Mouse (Mus musculus) layer of hippocampus, adult 18-20 months (tissue): Measurements from ENCODE around the gene Ptcd1. TPM values are rescaled to one million over a fixed set of nuclear protein-coding genes. Genes with fewer than 3 reads are reported as not detected.
A peak's percentile ranks its signal among the peaks of the same experiment; 100 is the strongest.
"Not testable (repeated sequence)": the region's sequence is repeated elsewhere in the genome, so short reads cannot be mapped to it uniquely, and the experiment has no call there.

Source experiments
- DNase-seq, 2 experiments: peaks; one replicate each; pipeline ENCODE4 v3.0.0; 2022; ENCODE audit warnings: low spot score in 2 of 2
- long read RNA-seq: library from polyadenylated mRNA; stranded (forward); transcript quantifications from one replicate; pipeline ENCODE4 v2.0.0, GENCODE M21; 2021
- total RNA-seq, 2 experiments: library from RNA; stranded (reverse); gene quantifications; 2 replicates each; pipeline ENCODE4 v1.2.3; 2021

The Ptcd1 gene
- total RNA-seq, result 10 to 100 TPM; 25.2 to 28.5 TPM
- long read RNA-seq, transcript Ptcd1-201 (9 exons, 3,087 nt), result major isoform, 34 of 44 reads
- long read RNA-seq, partial matches to known transcripts, result 3 of 44 reads
- long read RNA-seq, other reads (novel, unspliced or antisense), result 7 of 44 reads

- peak; percentile 98 to 100 for DNase-seq
Measured at GRCm38 (mm10) chr5:145166536-145167305, at the start of gene Ptcd1, which contains the start of gene Cpsf4. Gene Ptcd1 (minus strand): TSS chr5:145167108. Gene Cpsf4 (plus strand): TSS chr5:145167213.

- DNase-seq, result no peak
Measured at GRCm38 (mm10) chr5:145214679-145215078, 47.8 kb upstream of the Ptcd1 start.

DNA sequence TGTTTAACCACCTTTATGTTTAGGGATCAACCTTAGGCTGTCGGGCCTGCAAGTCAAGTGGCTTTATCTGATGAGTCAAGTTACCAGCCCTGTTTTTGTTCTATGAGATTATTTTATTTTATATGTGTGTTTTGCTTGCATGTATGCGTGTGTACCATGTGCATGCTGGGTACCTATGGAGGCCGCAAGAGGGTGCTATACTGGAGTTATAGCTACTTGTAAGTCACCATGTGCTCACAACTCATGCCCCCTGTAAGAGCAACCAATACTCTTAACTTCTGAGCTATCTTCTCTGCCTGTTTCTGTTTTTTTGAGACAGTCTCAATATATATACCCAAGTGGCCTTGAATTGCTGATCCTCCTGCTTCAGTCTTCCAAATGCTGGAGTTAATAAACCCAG is 46.6 kb upstream of the Ptcd1 start:
- DNase-seq, result no peak

DNA sequence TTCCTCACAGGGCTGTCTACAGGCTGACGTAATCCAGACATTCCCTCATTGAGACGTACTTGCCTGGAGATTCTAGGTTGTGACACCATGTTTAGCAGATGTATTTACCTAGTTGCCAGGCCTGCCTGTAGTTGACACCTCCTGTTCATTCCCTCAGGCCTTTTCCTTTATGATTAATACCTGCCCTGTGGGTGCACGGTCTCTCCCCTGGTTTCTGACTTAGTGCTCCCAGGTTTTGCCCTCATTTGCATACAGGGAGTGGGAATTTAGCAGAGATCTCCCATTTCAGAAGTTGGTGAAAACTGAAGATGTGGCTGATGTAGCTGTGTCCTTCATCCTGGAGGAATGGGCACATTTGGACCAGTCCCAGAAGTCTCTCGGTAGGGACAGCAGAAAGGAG is 45.3 kb upstream of the Ptcd1 start:
- DNase-seq, result no peak

DNA sequence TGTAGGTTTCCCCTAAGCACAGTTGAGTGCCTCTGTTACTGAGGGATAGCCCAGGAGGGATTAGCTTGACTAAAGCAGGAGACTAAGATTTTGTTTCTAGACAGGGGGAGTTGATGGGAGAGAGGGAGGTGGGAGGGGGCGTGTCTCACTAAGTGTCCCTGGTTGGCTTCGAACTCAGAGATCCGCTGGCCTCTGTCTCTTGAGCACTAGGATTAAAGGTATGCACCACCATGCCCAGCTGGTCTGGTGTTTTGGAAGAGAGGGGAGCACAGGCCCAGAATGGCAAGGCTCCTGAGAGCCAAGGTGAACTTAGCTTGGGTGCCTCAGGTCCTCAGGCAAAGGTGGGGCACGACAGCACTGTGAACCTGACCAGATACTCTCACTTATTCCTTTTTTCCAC is 44.4 kb upstream of the Ptcd1 start:
- no peak for DNase-seq

GRCm38 (mm10) chr5:145208391-145208790 is 41.5 kb upstream of the Ptcd1 start:
- not testable (repeated sequence) for DNase-seq

GRCm38 (mm10) chr5:145207954-145208353 is 41.0 kb upstream of the Ptcd1 start:
- no peak for DNase-seq

DNA sequence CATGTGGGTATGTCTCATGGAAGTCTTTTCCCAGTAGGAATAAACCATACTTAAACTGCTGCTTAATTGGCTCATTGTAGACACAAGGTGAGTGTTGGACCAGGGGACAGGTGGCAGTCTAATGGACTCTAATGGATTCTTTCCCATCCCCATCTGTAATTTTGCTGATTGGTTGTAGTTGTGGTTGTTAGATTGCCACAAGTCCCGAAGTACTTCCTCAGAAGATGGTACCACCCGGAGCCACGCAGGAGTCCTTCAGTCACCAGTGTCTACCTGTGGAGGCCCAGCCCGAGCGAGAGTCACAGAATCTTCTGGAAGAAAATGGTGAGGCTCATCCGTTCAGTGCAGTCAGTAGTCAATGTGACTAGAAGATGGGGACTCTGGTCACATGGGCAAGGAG is 40.5 kb upstream of the Ptcd1 start:
- DNase-seq, result no peak

- no peak for DNase-seq
Measured at GRCm38 (mm10) chr5:145205041-145205440, 38.1 kb upstream of the Ptcd1 start.

DNA sequence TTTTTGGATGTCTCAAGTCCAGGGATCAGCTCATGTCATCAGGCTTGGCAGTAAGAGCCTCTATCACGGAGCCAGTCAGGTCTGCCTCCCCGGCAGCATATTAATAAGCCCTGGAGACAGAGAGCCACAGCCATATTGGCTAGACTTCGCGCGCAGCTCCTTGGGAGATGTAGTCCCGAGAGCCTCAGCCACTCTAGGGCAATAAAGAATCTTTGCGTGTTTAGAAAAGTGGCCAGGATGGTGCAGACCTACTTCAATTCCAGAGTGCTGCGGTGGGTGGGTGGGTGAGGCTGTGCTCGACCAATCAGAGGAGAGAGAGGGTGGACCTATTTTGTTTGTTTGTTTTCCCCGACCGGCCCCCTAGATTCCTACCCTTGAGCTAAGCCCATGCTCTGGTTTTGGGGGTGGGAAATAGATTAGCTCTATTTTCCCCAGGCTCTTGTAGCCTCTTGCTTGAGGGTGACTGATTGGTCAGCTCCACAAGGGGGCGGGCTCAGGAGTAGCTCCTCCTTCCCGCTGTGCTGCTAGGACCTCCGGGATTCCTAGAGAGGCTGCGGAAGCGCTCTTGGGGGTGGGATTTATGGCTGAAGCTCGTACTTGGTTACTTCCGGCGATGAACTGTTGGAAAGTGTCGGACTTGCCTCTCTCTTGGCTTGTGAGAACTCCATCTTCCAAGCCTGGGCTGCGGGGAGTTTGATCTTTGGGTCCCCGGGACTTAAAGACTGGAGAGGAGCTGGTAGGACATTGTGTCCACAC is 37.2 kb upstream of the Ptcd1 start, which contains the start of gene Zkscan5:
Gene Zkscan5, plus strand, starts transcription at position 627 of the 756 bp plus-strand sequence.
- peak; percentile 96 to 99 for DNase-seq

GRCm38 (mm10) chr5:145202446-145202845 is 35.5 kb upstream of the Ptcd1 start:
- DNase-seq, result no peak

DNA sequence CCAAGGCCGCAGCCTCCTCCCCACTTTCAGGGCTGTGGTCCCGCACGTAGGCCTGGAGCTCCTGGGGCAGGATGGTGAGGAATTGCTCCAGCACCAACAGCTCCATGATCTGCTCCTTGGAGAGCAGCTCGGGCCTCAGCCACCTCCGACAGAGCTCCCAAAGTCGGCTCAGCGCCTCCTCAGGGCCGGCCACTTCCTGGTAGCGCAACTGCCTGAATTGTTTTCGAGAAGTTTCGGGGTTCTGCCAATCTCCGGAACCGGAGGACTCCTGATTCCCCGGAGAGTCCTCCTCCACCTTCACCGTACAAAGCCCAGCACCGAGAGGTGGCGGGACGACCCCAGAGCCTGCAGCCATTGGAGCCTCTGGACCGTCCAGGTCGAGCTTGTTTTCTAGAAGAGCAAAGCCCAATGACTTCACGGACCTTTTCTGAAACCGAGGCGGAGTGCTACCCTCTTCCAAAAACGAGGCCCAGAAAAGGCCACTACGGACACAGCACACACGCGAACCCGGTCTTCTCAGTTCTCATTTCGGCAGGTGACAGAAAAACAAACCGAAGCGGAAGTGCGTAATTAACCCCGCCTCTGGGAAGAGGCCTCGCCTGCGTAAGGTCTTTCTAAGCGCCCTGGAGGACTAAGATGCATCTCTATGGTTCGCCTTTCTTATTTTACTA is 34.5 kb upstream of the Ptcd1 start, which contains the start of gene Zkscan14:
Gene Zkscan14, minus strand, starts transcription at position 548 of the 671 bp plus-strand sequence.
- DNase-seq, result peak; percentile 64 to 85

GRCm38 (mm10) chr5:145200387-145200786 is 33.5 kb upstream of the Ptcd1 start:
- DNase-seq, result no peak

- DNase-seq, result no peak
Measured at GRCm38 (mm10) chr5:145191962-145192361, 25.1 kb upstream of the Ptcd1 start, which contains the start of gene Atp5j2. Gene Atp5j2 (minus strand): TSS chr5:145192062.

GRCm38 (mm10) chr5:145190875-145191798 is 24.2 kb upstream of the Ptcd1 start:
- peak; percentile 87 to 95 for DNase-seq

DNA sequence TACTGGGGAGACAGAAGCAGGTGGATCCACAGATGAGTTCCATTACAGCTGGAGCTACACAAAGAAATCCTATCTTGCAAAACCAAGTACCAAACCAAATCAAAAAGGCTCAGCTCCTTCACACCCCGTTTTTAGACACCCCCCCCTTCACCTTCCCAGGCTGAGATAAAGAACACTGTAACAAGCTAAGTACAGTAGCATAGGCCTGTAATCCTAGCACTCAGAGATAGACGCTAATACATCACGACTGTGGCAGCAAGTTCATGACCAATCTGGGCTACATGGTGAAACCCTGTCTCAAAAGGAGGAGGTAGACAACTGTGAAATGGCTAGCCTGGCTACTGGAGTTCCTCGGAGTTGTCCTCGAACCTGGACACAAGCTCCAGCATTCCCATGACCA is 23.5 kb upstream of the Ptcd1 start:
- DNase-seq, result no peak

- DNase-seq, result no peak
Measured at GRCm38 (mm10) chr5:145189416-145189815, 22.5 kb upstream of the Ptcd1 start.

- DNase-seq, result no peak
Measured at GRCm38 (mm10) chr5:145185244-145185643, 18.3 kb upstream of the Ptcd1 start.

- DNase-seq, result no peak
Measured at GRCm38 (mm10) chr5:145178461-145178980, 11.6 kb upstream of the Ptcd1 start.

DNA sequence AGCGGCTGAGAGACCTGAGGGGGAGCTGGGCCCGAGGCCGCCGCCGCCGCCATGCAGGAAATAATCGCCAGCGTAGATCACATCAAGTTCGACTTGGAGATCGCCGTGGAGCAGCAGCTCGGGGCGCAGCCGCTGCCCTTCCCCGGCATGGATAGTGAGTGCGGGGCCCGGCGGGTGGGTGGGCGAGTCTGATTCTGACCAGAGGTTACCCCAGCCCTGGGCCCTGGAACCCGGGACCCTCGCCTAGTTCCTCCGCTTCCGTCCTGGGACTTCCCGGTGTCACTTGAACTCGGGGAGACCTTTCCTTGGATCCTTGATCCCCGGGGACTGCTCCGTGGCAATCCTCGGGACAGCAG is 376 bp upstream of the Ptcd1 start:
- no peak for DNase-seq
